Mouse (Mus musculus) thymus, adult 2 months (tissue): ENCODE data around the gene Wdr1.

Experiments
- CTCF ChIP-seq: fragments of 200-500 bp; IDR thresholded peaks from 2 replicates; pipeline ENCODE4 v1.5.1; 2012; ENCODE audit warnings: mild to moderate bottlenecking, control low read depth, low read length, moderate library complexity, borderline replicate concordance; ENCODE audit not compliant: control insufficient read depth, poor library complexity, insufficient read depth; ENCODE audit errors: extremely low read depth
- POLR2A ChIP-seq: fragments of 200-500 bp; IDR thresholded peaks from 2 replicates; pipeline ENCODE4 v1.6.1; 2012; ENCODE audit warnings: mild to moderate bottlenecking, low read length, control low read depth, moderate library complexity; ENCODE audit not compliant: control insufficient read depth, poor library complexity, insufficient read depth; ENCODE audit errors: extremely low read depth

- TF ChIP-seq CTCF (no peak), POLR2A (no peak)
Measured at GRCm38 (mm10) chr5:38491763-38492162, 71.3 kb downstream of the Wdr1 start.
